Mouse (Mus musculus): ENCODE measurements around the gene Rtbdn.

GRCm38 (mm10) chr8:84908421-84909161 is 38.2 kb upstream of the Rtbdn start, which contains the start of gene Dnase2a:
- no peak for TF ChIP-seq CTCF (IDR thresholded peaks at IDR 0.05; ENCODE audit: extremely low read depth, insufficient read depth, insufficient read length, insufficient replicate concordance)
- TF ChIP-seq POLR2A (IDR thresholded peaks at IDR 0.05; ENCODE audit: low read depth, low read length): peak; percentile 52

Measured in spleen, adult 2 months (tissue).